Mouse (Mus musculus): ENCODE measurements around the gene Pde11a. TPM values are rescaled to one million over a fixed set of nuclear protein-coding genes. Genes with fewer than 3 reads are reported as not detected.

Pde11a gene
- polyA plus RNA-seq, 1 experiment from 2014 or later = 0.13 TPM

DNA sequence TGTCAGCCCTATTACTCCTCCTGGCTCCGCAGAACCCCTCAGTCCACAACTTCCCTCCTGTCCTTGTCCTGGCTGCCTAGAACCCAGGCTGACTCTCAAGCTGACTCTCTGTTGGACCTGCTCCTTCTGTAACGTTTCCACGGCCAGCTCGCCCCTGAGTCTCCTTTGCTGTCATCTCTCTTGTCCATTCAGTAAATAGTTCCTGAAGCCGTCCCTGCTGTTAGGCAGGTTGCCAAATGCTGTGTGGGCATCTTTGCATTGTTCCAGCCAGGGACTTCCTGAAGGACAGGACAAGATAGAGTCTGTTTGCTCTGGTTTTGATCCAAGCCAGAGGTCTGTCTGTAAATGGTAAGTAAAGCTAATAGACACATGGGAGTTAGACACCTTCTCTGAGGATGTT, 250.2 kb downstream of the Pde11a start:
- 86% methylated on average over 5 of the region's 5 CpGs for WGBS

DNA sequence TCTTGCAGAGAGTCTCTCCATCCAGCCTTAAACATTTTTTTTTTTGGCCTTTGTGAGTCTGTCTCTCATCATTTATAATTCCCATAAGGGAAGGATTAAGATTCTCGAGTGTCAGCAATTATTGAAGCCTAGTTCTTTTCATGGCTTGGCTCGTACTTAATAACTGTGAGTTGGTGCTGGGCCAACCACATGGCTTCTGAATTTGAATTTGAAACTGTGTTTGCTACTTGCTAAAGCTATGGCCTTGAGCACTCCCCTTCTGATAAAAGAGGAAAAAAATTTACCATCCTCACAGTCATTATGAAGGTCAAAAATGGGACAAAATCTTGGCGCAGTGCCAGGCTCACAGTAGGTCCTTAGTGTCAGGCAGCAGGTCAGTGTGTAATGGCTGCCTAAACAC, 251.4 kb downstream of the Pde11a start:
- 47% methylated on average over 3 of the region's 3 CpGs for WGBS
- Histone ChIP-seq H3K4me1 (replicated peaks) (0 out of 2 replicates have a peak, but pooled peaks cover 3% of the 10 kb centered on the region), H3K4me2 (no peak overlapping the region), H3K9ac (replicated peaks) (no peak overlapping the region), H3K4me3 (replicated peaks) (no peak overlapping the region), H3K36me3 (no peaks in the 10 kb centered on the region), H3K27ac (no peak overlapping the region), H3K9me3 (no peaks in the 10 kb centered on the region), H3K27me3 (no peaks in the 10 kb centered on the region)
- no peak for ATAC-seq (ENCODE audit: insufficient number of reproducible peaks, insufficient read depth, low FRiP score, low TSS enrichment, low read depth)

More for the DNA sequence above, 250.2 kb downstream of the Pde11a start:
- Histone ChIP-seq H3K27ac (no peak overlapping the region), H3K9me3 (no peaks in the 10 kb centered on the region), H3K9ac (replicated peaks) (no peak overlapping the region), H3K4me3 (replicated peaks) (no peak overlapping the region), H3K4me1 (replicated peaks) (0 out of 2 replicates have a peak, but pooled peaks cover 3% of the 10 kb centered on the region), H3K4me2 (no peak overlapping the region), H3K36me3 (no peaks in the 10 kb centered on the region), H3K27me3 (no peaks in the 10 kb centered on the region)
- no peak for ATAC-seq (ENCODE audit: insufficient number of reproducible peaks, insufficient read depth, low FRiP score, low TSS enrichment, low read depth)

DNA sequence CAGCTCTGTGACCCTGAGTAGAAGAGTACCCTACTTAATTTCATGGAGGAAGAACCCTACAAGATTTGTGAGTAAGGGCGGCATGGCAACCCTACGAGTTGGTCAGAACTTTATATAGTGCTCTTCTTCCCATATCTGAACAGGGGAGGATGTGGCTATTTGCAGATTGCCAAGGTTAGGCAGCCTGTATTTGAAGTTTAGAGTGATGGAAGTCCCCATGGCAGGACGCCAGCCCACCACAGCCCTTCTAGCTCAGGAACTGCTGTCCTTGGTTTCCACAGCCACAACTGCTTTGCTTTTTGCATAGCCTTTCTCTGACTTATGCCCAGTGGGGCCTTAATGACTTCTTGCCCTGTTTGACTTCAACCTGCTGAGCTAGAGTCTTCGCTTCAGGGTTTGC, 253.6 kb downstream of the Pde11a start:
- Histone ChIP-seq H3K4me2 (no peak overlapping the region), H3K36me3 (no peaks in the 10 kb centered on the region), H3K9ac (replicated peaks) (no peak overlapping the region), H3K4me3 (replicated peaks) (no peak overlapping the region), H3K27ac (no peak overlapping the region), H3K9me3 (no peaks in the 10 kb centered on the region), H3K4me1 (replicated peaks) (peaks cover 17% of the 10 kb centered on the region), H3K27me3 (peaks cover 2% of the 10 kb centered on the region; the same call in 1 of the 2 replicates)
- no peak for ATAC-seq (ENCODE audit: insufficient number of reproducible peaks, insufficient read depth, low FRiP score, low TSS enrichment, low read depth)
- WGBS = 91% methylated on average over 4 of the region's 4 CpGs

DNA sequence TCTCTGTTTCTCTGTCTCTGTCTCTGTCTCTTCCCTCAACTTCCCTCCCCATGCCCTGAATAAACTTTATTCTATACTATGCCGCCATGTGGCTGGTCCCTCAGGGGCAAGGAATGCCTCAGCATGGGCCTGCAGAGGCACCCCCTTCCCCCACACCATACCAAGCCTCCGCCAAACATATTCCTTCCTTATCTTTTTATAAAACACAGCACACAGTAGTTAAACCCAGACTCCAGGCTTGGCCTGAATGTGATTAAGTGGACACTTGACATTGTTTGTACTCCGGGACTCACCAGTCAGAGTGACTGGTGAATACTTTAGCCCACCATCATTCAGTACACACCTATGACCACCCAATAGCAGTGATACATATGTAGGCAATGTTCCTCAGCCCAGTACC, 254.7 kb downstream of the Pde11a start:
- WGBS = 83% methylated on average over 3 of the region's 3 CpGs
- no peak for ATAC-seq (ENCODE audit: insufficient number of reproducible peaks, insufficient read depth, low FRiP score, low TSS enrichment, low read depth)
- H3K9me3 ChIP-seq = no peaks in the 10 kb centered on the region
- no peaks in the 10 kb centered on the region for H3K36me3 ChIP-seq
- H3K4me1 ChIP-seq (replicated peaks) = peaks cover 17% of the 10 kb centered on the region
- no peak overlapping the region for H3K27ac ChIP-seq
- H3K9ac ChIP-seq (replicated peaks) = no peak overlapping the region
- no peak overlapping the region for H3K4me2 ChIP-seq
- H3K27me3 ChIP-seq = peaks cover 3% of the 10 kb centered on the region; the same call in 1 of the 2 replicates
- no peak overlapping the region for H3K4me3 ChIP-seq (replicated peaks)

DNA sequence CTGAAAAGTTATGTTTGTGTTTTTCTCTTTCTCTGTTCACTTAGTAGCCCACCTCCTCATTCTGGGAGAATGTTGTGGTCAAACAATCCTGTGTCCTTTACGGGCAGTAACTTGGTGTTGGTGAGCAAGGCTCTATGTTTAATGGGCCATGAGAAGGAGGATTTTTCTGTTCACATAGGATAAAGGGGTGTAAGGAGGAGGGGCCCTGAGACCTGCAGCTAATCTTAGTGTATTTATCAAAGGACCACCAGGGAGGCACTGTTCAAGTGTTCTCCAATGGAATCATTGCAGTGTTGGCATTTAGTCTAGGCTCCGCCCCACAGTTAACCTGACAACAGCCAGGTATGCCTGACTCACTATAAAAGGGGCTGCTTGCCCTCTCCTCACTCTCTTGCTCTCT, 255.2 kb downstream of the Pde11a start:
- peaks cover 3% of the 10 kb centered on the region; the same call in 1 of the 2 replicates for H3K27me3 ChIP-seq
- 93% methylated on average over 2 of the region's 2 CpGs for whole genome bisulfite sequencing
- H3K27ac ChIP-seq = no peak overlapping the region
- H3K9me3 ChIP-seq = no peaks in the 10 kb centered on the region
- no peak overlapping the region for H3K4me2 ChIP-seq
- peaks cover 17% of the 10 kb centered on the region for H3K4me1 ChIP-seq (replicated peaks)
- ATAC-seq (ENCODE audit: insufficient number of reproducible peaks, insufficient read depth, low FRiP score, low TSS enrichment, low read depth) = no peak
- no peak overlapping the region for H3K9ac ChIP-seq (replicated peaks)
- no peak overlapping the region for H3K4me3 ChIP-seq (replicated peaks)
- no peaks in the 10 kb centered on the region for H3K36me3 ChIP-seq

DNA sequence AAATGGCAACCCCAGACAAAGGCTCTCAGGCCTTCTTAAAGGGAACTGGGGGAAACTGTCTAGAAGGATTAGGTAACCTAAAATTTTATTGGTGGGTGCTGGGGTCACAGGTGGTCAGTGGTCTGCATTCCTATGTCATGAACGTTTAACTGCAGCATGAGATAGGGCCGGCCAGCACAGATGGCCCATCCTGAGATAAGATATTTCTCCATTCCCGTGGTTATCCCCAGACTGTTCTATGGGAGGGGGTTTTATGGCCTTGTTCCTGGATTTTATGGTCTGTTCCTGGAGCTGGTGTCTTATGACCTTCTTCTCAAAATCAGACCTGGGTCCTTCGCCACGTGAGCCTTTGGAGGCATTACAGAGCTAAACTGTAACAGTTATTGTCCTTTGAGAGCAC, 256.6 kb downstream of the Pde11a start:
- no peak for ATAC-seq (ENCODE audit: insufficient number of reproducible peaks, insufficient read depth, low FRiP score, low TSS enrichment, low read depth)
- peaks cover 19% of the 10 kb centered on the region for H3K4me1 ChIP-seq (replicated peaks)
- 19% methylated on average over 5 of the region's 5 CpGs for WGBS
- no peak overlapping the region for H3K9ac ChIP-seq (replicated peaks)
- H3K9me3 ChIP-seq = no peaks in the 10 kb centered on the region
- no peaks in the 10 kb centered on the region for H3K36me3 ChIP-seq
- H3K27me3 ChIP-seq = peaks cover 3% of the 10 kb centered on the region; the same call in 1 of the 2 replicates
- H3K4me3 ChIP-seq (replicated peaks) = no peak overlapping the region
- H3K4me2 ChIP-seq = no peak overlapping the region
- no peak overlapping the region for H3K27ac ChIP-seq

DNA sequence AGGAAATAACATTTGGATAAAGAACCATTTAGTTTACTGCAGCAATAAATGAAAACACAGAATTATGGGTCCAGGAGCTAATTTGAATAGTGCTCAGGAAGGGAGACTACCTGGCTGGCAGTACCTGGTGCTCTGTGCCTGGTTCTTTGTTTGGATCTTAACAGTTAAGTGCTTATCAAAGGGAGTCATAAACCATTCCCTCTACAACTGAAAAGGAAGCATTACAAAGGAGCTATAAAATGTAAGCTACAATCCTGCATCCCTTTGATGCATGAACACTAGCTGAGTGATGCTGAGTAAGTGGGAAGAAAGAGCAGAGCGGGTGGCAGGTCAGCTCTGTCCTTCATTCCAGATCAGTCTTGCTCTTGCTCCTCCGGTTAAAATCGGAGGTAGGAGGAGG, 258.0 kb downstream of the Pde11a start:
- Histone ChIP-seq H3K4me3 (replicated peaks) (no peak overlapping the region), H3K9me3 (no peaks in the 10 kb centered on the region)
- no peak for ATAC-seq (ENCODE audit: insufficient number of reproducible peaks, insufficient read depth, low FRiP score, low TSS enrichment, low read depth)

DNA sequence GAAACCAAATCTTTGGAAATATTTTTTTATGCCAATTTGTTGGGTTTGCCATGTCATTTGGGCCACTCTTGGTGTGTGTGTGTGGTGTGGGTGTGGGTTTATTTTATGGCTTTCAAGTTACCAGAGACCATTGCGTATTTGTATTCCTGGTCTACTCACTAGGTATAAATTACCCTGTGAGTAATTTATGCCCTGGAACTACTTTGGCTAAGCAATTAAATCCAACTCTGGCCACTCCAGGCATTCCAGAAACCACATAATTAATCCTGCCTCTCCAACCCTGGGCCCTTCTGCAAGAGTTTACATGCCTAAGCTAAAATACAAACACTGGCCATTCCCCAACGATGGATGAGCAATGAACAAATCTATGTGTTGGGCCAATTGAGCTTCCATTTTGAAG, 261.7 kb downstream of the Pde11a start:
- ATAC-seq (ENCODE audit: insufficient number of reproducible peaks, insufficient read depth, low FRiP score, low TSS enrichment, low read depth) = no peak
- H3K4me1 ChIP-seq (replicated peaks) = peaks cover 35% of the 10 kb centered on the region
- no peak overlapping the region for H3K27ac ChIP-seq

More for the DNA sequence above, 258.0 kb downstream of the Pde11a start:
- Histone ChIP-seq H3K9ac (replicated peaks) (no peak overlapping the region), H3K27ac (no peak overlapping the region), H3K36me3 (no peaks in the 10 kb centered on the region), H3K4me1 (replicated peaks) (peaks cover 29% of the 10 kb centered on the region), H3K27me3 (peaks cover 3% of the 10 kb centered on the region; the same call in 1 of the 2 replicates), H3K4me2 (no peak overlapping the region)
- 17% methylated on average over 3 of the region's 3 CpGs for WGBS

DNA sequence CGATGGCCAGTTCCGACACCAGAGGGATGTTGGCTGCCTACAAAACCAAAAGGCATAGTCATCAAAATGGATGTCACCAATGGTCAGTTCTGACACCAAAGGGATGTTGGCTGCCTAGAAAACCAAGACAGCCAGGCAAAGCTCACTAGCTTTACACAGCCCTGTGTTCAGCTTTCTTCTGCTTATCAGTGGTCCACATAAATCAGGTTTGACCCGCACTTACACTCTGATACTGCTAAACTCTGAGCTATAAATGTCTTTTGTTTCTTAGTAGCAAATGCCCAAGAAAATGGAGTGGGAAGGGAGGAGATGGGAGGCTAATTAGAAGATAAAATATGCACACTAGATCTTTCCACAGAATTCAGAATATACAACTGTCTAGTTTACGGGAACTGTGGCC, 262.5 kb downstream of the Pde11a start:
- H3K27me3 ChIP-seq = peaks cover 3% of the 10 kb centered on the region; the same call in 1 of the 2 replicates
- ATAC-seq (ENCODE audit: insufficient number of reproducible peaks, insufficient read depth, low FRiP score, low TSS enrichment, low read depth) = no peak
- H3K9me3 ChIP-seq = no peaks in the 10 kb centered on the region
- H3K4me3 ChIP-seq (replicated peaks) = no peak overlapping the region
- H3K27ac ChIP-seq = no peak overlapping the region
- H3K4me1 ChIP-seq (replicated peaks) = peaks cover 29% of the 10 kb centered on the region
- no peak overlapping the region for H3K9ac ChIP-seq (replicated peaks)
- 80% methylated on average over 4 of the region's 4 CpGs for WGBS
- no peak overlapping the region for H3K4me2 ChIP-seq
- H3K36me3 ChIP-seq = no peaks in the 10 kb centered on the region

More for the DNA sequence above, 261.7 kb downstream of the Pde11a start:
- no peak overlapping the region for H3K4me3 ChIP-seq (replicated peaks)
- WGBS = 17% methylated on average over 2 of the region's 2 CpGs
- H3K9ac ChIP-seq (replicated peaks) = no peak overlapping the region
- H3K4me2 ChIP-seq = no peak overlapping the region
- H3K9me3 ChIP-seq = no peaks in the 10 kb centered on the region
- no peaks in the 10 kb centered on the region for H3K36me3 ChIP-seq
- peaks cover 3% of the 10 kb centered on the region; the same call in 1 of the 2 replicates for H3K27me3 ChIP-seq

DNA sequence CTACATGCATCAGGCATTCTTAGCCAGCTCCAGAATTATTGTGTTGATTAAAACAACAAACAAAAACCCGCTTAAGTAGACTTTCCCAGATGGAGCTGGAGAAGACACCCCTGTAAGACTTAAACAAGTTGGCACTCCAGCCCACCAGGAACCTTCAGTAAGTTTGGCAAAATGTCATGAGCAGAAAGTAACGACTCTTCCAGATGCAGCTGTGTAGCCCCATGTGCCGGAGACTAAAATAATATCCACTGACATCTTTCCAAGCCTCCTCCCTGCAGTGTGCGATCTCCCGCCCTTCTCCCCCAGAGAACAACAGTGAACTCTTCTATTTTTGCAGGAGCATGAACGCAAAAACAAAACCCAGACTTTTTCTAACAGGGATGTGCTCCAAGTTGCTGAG, 265.5 kb downstream of the Pde11a start:
- Histone ChIP-seq H3K9ac (replicated peaks) (no peak overlapping the region), H3K4me2 (no peak overlapping the region), H3K9me3 (no peaks in the 10 kb centered on the region), H3K27ac (0 out of 2 replicates have a peak overlapping the region, but pooled peaks have one; percentile 17), H3K4me3 (replicated peaks) (no peak overlapping the region), H3K27me3 (no peaks in the 10 kb centered on the region), H3K4me1 (replicated peaks) (peaks cover 44% of the 10 kb centered on the region), H3K36me3 (no peaks in the 10 kb centered on the region)
- ATAC-seq (ENCODE audit: insufficient number of reproducible peaks, insufficient read depth, low FRiP score, low TSS enrichment, low read depth) = no peak
- WGBS = 60% methylated on average over 6 of the region's 6 CpGs

DNA sequence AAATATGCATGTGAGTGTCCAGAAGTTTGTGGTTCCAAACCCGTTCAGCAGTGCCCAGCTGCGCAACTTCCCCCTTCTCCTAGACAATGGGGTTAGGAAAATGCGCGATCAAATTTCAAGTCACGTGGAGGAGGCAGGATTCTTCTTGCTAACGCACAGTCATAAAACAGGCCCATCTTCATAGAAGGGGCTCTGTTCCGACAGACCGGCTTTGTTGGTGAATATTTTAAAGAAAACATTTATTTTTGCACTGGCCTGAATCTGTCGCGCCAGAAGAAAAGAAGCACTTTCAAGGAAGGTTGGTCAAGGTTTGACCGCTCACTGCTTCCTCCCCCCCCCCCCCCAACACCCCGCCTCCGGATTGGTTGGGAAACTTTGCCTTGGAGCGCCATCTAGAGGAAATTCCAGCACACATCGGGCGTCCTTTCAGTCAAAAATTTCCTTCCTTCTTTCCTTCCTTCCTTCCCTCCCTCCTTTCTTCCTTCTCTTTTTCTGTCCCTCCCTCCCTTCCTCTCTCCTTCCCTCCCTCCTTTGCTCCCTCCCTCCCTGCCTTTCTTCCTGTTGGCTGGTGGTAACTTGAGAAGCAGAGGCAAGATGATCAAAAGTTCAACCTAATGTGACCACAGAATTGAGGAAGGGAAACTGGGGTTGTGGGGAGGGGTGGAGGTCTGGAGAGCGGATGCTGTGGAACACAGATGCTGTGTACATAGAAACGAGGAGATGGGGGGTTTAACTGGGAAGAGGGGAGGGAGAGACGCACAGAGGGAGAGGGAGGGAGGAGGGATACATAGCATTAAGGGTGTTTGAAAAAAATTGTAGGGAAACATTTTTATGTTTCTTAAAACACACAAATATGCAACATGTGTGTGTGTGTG, 267.9 kb downstream of the Pde11a start:
- H3K9ac ChIP-seq (replicated peaks) = peak overlapping the region; percentile 47
- peak; percentile 87 for ATAC-seq (ENCODE audit: insufficient number of reproducible peaks, insufficient read depth, low FRiP score, low TSS enrichment, low read depth)
- no peaks in the 10 kb centered on the region for H3K36me3 ChIP-seq
- H3K27me3 ChIP-seq = 0 out of 2 replicates have a peak, but pooled peaks cover 2% of the 10 kb centered on the region
- WGBS = 2% methylated on average over 19 of the region's 19 CpGs
- peak overlapping the region; percentile 35 for H3K4me3 ChIP-seq (replicated peaks)
- peaks cover 38% of the 10 kb centered on the region for H3K4me1 ChIP-seq (replicated peaks)
- H3K27ac ChIP-seq = peak overlapping the region; percentile 54
- peak overlapping the region; percentile 49 for H3K4me2 ChIP-seq
- H3K9me3 ChIP-seq = no peaks in the 10 kb centered on the region
